Mouse (Mus musculus): ENCODE results near the gene Olfr1420.

DNA sequence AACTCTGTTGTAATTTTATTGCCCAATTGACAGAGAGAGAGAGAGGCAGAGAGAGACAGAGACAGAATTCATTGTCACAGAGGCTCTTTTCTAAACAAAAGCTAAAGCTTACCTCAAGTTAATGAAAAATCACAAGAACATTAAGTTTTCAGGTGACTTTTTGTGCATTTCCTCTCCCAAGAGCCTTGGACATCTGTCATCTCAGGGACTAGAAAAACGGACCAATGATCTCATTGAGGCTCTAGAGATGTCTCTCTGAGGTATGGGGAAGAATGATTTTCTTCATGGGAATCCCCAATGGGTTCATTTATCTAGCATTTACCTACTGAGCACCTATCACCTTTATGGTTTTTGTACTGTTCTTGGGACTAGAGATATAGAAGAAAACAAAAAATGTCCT, 11.4 kb upstream of the Olfr1420 start, which contains the start of gene Olfr1419:
- no peak for TF ChIP-seq MAFK (IDR thresholded peaks at IDR 0.05; ENCODE audit: insufficient read depth, low read depth, low read length)
- TF ChIP-seq ZC3H11A (IDR thresholded peaks at IDR 0.05; ENCODE audit: borderline replicate concordance, low read depth, low read length): no peak
- TF ChIP-seq HCFC1 (IDR thresholded peaks at IDR 0.05; ENCODE audit: borderline replicate concordance, insufficient read depth, low read length): no peak
- no peak for TF ChIP-seq CHD2 (IDR thresholded peaks at IDR 0.05; ENCODE audit: low read depth, low read length)
- TF ChIP-seq ZNF384 (IDR thresholded peaks at IDR 0.05; ENCODE audit: low read depth, low read length): no peak
